Mouse (Mus musculus) thymus, adult 2 months (tissue): ENCODE results near the gene Osbpl3.

Source experiments
- CTCF ChIP-seq: fragments of 200-500 bp; IDR thresholded peaks from 2 replicates; pipeline ENCODE4 v1.5.1; 2012; ENCODE audit warnings: mild to moderate bottlenecking, control low read depth, low read length, moderate library complexity, borderline replicate concordance; ENCODE audit not compliant: control insufficient read depth, poor library complexity, insufficient read depth; ENCODE audit errors: extremely low read depth
- POLR2A ChIP-seq: fragments of 200-500 bp; IDR thresholded peaks from 2 replicates; pipeline ENCODE4 v1.6.1; 2012; ENCODE audit warnings: mild to moderate bottlenecking, low read length, control low read depth, moderate library complexity; ENCODE audit not compliant: control insufficient read depth, poor library complexity, insufficient read depth; ENCODE audit errors: extremely low read depth

- TF ChIP-seq CTCF (no peak), POLR2A (no peak)
These were observed 26.7 kb downstream of the Osbpl3 start for GRCm38 (mm10) chr6:50429299-50429698.
